Mouse (Mus musculus) thymus, adult 2 months (tissue): ENCODE measurements around the gene Gm42906. TPM values are rescaled to one million over a fixed set of nuclear protein-coding genes. Genes with fewer than 3 reads are reported as not detected.

Source experiments
- DNase-seq: peaks from one replicate; pipeline ENCODE4 v3.0.0; 2021
- H3K27ac ChIP-seq: fragments of 200-500 bp; 2 replicates; pipeline ENCODE4 v1.5.1; 2012; ENCODE audit warnings: low read length, control low read depth; ENCODE audit not compliant: control insufficient read depth, insufficient read depth
- H3K27me3 ChIP-seq: fragments of 200-500 bp; 2 replicates; pipeline ENCODE4 v1.6.1; 2012; ENCODE audit warnings: mild to moderate bottlenecking, low read length, moderate library complexity, mixed read lengths; ENCODE audit not compliant: control insufficient read depth, insufficient read depth
- H3K36me3 ChIP-seq: fragments of 200-500 bp; 2 replicates; pipeline ENCODE4 v1.6.1; 2012; ENCODE audit warnings: mild to moderate bottlenecking, low read length, moderate library complexity; ENCODE audit not compliant: control insufficient read depth, insufficient read depth
- H3K4me1 ChIP-seq: fragments of 200-500 bp; replicated peaks from 2 replicates; pipeline ENCODE4 v1.6.1; 2012; ENCODE audit warnings: low read length; ENCODE audit not compliant: control insufficient read depth, insufficient read depth
- H3K4me3 ChIP-seq: fragments of 200-500 bp; 2 replicates; pipeline ENCODE4 v1.5.1; 2012; ENCODE audit warnings: mild to moderate bottlenecking, low read length, control low read depth, moderate library complexity; ENCODE audit not compliant: control insufficient read depth, insufficient read depth
- CTCF ChIP-seq: fragments of 200-500 bp; IDR thresholded peaks from 2 replicates; pipeline ENCODE4 v1.5.1; 2012; ENCODE audit warnings: mild to moderate bottlenecking, control low read depth, low read length, moderate library complexity, borderline replicate concordance; ENCODE audit not compliant: control insufficient read depth, poor library complexity, insufficient read depth; ENCODE audit errors: extremely low read depth
- POLR2A ChIP-seq: fragments of 200-500 bp; IDR thresholded peaks from 2 replicates; pipeline ENCODE4 v1.6.1; 2012; ENCODE audit warnings: mild to moderate bottlenecking, low read length, control low read depth, moderate library complexity; ENCODE audit not compliant: control insufficient read depth, poor library complexity, insufficient read depth; ENCODE audit errors: extremely low read depth
- WGBS: fragments of 180-500 bp; shearing (Covaris S2); methylation state at CpG from one replicate; pipeline ENCODE4 v1.1.7; 2018; 5-methylcytosine and 5-hydroxymethylcytosine counted together
- polyA plus RNA-seq: library from polyadenylated mRNA; depleted of rRNA; stranded (reverse); fragments of >200 nt; gene quantifications from 2 replicates; pipeline ENCODE4 v1.2.3, GENCODE M21; 2012

The Gm42906 gene
- polyA plus RNA-seq, 1 experiment: not detected

DNA sequence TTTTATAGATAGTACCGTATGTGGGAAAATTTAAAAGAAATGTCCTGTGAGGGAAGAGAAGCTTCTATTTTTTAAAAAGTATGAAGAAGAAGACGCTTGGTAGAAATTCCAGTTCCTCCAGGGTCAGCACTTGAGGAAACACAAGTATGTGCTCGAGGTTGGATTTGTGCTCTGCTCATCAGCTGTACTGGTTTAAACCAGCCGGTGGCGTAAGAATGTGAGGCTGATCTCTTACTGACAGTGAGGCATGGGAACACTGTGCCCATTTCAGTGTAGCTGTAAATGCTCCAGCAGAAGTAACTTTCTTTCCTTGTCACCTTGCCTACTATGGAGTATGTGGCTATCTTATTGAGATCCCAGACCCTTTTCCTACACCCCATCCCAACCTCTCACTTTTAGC lies 374.8 kb downstream of the Gm42906 start:
- Histone ChIP-seq H3K36me3 (no peaks in the 10 kb centered on the region), H3K27me3 (no peaks in the 10 kb centered on the region), H3K27ac (no peak overlapping the region), H3K4me1 (no peaks in the 10 kb centered on the region), H3K4me3 (no peak overlapping the region)
- TF ChIP-seq POLR2A: no peak
- no peak for TF ChIP-seq CTCF
- DNase-seq: no peak
- WGBS: 97% methylated on average over 5 of the region's 5 CpGs

DNA sequence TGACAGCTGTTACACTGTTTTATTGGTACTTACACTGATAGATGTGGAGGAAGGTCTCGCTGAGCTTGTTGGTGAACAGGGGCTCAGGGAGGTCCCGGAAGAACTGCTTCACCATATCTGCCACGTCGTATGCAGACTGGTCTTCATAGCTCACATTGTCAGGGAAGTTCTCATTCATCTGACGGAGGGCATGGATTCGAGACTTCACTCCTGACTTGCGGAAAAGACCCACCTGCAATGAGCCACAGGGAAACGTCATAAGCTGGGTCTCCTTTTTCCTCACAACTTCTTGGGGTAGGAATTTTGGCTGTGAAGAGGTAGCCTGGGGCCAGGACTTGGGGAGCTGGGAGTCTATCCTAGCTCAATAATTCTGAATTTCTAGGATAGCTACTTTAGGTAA lies 375.6 kb downstream of the Gm42906 start:
- no peak for TF ChIP-seq CTCF
- WGBS: 95% methylated on average over 8 of the region's 8 CpGs
- Histone ChIP-seq H3K36me3 (no peaks in the 10 kb centered on the region), H3K27me3 (no peaks in the 10 kb centered on the region), H3K27ac (no peak overlapping the region), H3K4me1 (no peaks in the 10 kb centered on the region), H3K4me3 (no peak overlapping the region)
- no peak for DNase-seq

GRCm38 (mm10) chr5:151047488-151047887 lies 380.5 kb downstream of the Gm42906 start:
- no peak for DNase-seq
- Histone ChIP-seq H3K36me3 (no peaks in the 10 kb centered on the region), H3K27ac (no peak overlapping the region), H3K27me3 (no peaks in the 10 kb centered on the region), H3K4me3 (no peak overlapping the region), H3K4me1 (no peaks in the 10 kb centered on the region)
- TF ChIP-seq CTCF (no peak), POLR2A (no peak)
- WGBS: 60% methylated on average over 12 of the region's 12 CpGs

DNA sequence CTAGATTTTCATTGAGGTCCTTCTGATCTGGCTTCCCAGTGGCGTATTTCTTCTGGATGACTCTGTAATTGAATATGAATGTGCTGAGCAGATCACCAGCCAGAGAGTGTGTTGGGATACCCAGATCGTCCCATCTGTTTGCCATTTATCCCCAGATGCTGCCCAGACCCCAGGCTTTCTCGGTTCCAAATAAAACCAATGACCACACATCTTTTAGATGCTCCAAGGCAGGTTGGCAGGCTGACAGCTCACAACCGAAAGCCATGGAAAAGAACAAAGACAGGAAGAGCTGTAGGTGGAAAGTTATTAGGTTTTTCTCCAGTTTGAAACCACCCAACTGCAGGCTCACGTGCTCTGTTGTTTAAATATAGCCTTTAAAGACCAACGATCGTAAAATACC lies 381.0 kb downstream of the Gm42906 start:
- no peaks in the 10 kb centered on the region for H3K36me3 ChIP-seq
- H3K4me1 ChIP-seq: no peaks in the 10 kb centered on the region
- H3K4me3 ChIP-seq: no peak overlapping the region
- TF ChIP-seq CTCF (no peak), POLR2A (no peak)
- 85% methylated on average over 7 of the region's 7 CpGs for WGBS
- DNase-seq: no peak
- no peak overlapping the region for H3K27ac ChIP-seq
- H3K27me3 ChIP-seq: no peaks in the 10 kb centered on the region

GRCm38 (mm10) chr5:151046131-151046530 lies 381.8 kb downstream of the Gm42906 start:
- no peaks in the 10 kb centered on the region for H3K36me3 ChIP-seq
- no peak for DNase-seq
- H3K27ac ChIP-seq: no peak overlapping the region
- no peaks in the 10 kb centered on the region for H3K27me3 ChIP-seq
- TF ChIP-seq POLR2A (no peak), CTCF (no peak)
- no peak overlapping the region for H3K4me3 ChIP-seq
- WGBS: 96% methylated on average over 6 of the region's 6 CpGs
- H3K4me1 ChIP-seq: no peaks in the 10 kb centered on the region

GRCm38 (mm10) chr5:151042911-151043310 lies 385.1 kb downstream of the Gm42906 start:
- 93% methylated on average over 5 of the region's 5 CpGs for WGBS
- no peak overlapping the region for H3K4me3 ChIP-seq
- H3K36me3 ChIP-seq: no peaks in the 10 kb centered on the region
- H3K4me1 ChIP-seq: no peaks in the 10 kb centered on the region
- H3K27me3 ChIP-seq: no peaks in the 10 kb centered on the region
- DNase-seq: no peak
- no peak for TF ChIP-seq CTCF
- TF ChIP-seq POLR2A: no peak
- H3K27ac ChIP-seq: no peak overlapping the region

GRCm38 (mm10) chr5:151037871-151038270 lies 390.1 kb downstream of the Gm42906 start:
- Histone ChIP-seq H3K27me3 (no peaks in the 10 kb centered on the region), H3K4me3 (no peak overlapping the region), H3K4me1 (no peaks in the 10 kb centered on the region), H3K27ac (no peak overlapping the region), H3K36me3 (no peaks in the 10 kb centered on the region)
- TF ChIP-seq POLR2A: no peak
- no peak for TF ChIP-seq CTCF
- DNase-seq: no peak
- 94% methylated on average over 7 of the region's 7 CpGs for WGBS
